Mouse (Mus musculus) midbrain, embryonic 15.5 days (tissue): ENCODE data around the gene Sh2b3. TPM values are rescaled to one million over a fixed set of nuclear protein-coding genes. Genes with fewer than 3 reads are reported as not detected.

Source experiments
- ATAC-seq: fragments of 200-750 bp; cut with Nextera tagmentation; replicated peaks from 2 replicates; pipeline ENCODE4 v1.8.0; 2017; ENCODE audit warnings: moderate TSS enrichment
- H3K27ac ChIP-seq: fragments of 300-500 bp; sonication (generic); 2 replicates; pipeline ENCODE4 v1.5.1; 2015; ENCODE audit warnings: mild to moderate bottlenecking, inconsistent platforms
- H3K27me3 ChIP-seq: fragments of 300-500 bp; sonication (generic); replicated peaks from 2 replicates; pipeline ENCODE4 v1.6.1; 2015; ENCODE audit warnings: inconsistent platforms
- H3K36me3 ChIP-seq: fragments of 300-500 bp; sonication (generic); replicated peaks from 2 replicates; pipeline ENCODE4 v1.6.1; 2015; ENCODE audit warnings: inconsistent platforms
- H3K4me1 ChIP-seq: fragments of 300-500 bp; sonication (generic); 2 replicates; pipeline ENCODE4 v1.6.1; 2015; ENCODE audit warnings: inconsistent platforms
- H3K4me2 ChIP-seq: fragments of 300-500 bp; sonication (generic); 2 replicates; pipeline ENCODE4 v1.6.1; 2015; ENCODE audit warnings: inconsistent platforms, mild to moderate bottlenecking, moderate library complexity
- H3K4me3 ChIP-seq: fragments of 300-500 bp; sonication (generic); 2 replicates; pipeline ENCODE4 v1.5.1; 2015; ENCODE audit warnings: mild to moderate bottlenecking, inconsistent platforms
- H3K9ac ChIP-seq: fragments of 300-500 bp; sonication (generic); 2 replicates; pipeline ENCODE4 v1.6.1; 2015; ENCODE audit warnings: mild to moderate bottlenecking, inconsistent platforms
- H3K9me3 ChIP-seq: fragments of 300-500 bp; sonication (generic); 2 replicates; pipeline ENCODE4 v1.6.1; 2016; ENCODE audit warnings: inconsistent platforms
- WGBS: fragments of 180-500 bp; shearing (Covaris S2); methylation state at CpG from one replicate; pipeline ENCODE4 v1.1.7; 2015; ENCODE audit warnings: mixed read lengths; 5-methylcytosine and 5-hydroxymethylcytosine counted together
- polyA plus RNA-seq: library from polyadenylated mRNA; unstranded; fragments of >200 nt; fragmentation: Nextera tagmentation; extraction: Ambion mirVana; gene quantifications from 2 replicates; pipeline ENCODE4 v1.2.1, GENCODE M21; 2015

Gene Sh2b3
- polyA plus RNA-seq, 1 experiment from 2014 or later = 7.7 TPM

GRCm38 (mm10) chr5:121832376-121833155, 4.9 kb downstream of the Sh2b3 start:
- peaks cover 49% of the 10 kb centered on the region for H3K4me1 ChIP-seq
- no peak overlapping the region for H3K4me2 ChIP-seq
- H3K36me3 ChIP-seq = no peaks in the 10 kb centered on the region
- ATAC-seq = no peak
- H3K4me3 ChIP-seq = no peak overlapping the region
- 75% methylated on average over 6 of the region's 6 CpGs for WGBS
- no peak overlapping the region for H3K27ac ChIP-seq
- peaks cover 30% of the 10 kb centered on the region for H3K27me3 ChIP-seq
- no peak overlapping the region for H3K9ac ChIP-seq
- no peaks in the 10 kb centered on the region for H3K9me3 ChIP-seq

DNA sequence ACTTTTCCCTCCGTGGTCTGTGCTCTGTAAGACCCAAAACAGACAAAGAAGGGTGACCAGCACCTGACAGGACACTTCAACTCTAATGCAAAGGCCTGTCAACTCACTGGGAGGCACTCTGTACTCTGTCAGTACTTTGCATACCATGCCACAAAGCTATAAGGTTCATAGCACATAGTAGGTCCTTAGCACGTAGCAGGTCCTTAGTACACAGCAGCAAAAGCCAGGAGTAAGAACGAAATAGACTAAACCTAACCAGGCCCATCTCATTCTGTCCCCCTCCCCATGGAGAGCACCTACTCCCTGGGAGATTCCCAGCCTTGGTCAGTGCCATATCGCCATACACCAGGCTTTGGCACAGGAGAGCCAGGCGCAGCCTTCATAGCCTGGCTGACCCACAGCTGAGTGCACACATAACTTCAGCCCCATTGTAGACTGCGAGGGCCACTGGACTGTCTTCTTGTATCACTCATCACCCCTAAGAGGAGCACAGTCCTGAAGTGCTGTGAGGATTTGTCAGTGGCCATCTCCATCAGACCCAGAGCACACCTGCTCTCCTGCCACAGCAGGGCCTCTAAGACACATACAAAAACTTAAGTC, 6.3 kb downstream of the Sh2b3 start:
- Histone ChIP-seq H3K9ac (no peak overlapping the region), H3K4me2 (no peak overlapping the region), H3K27me3 (peaks cover 21% of the 10 kb centered on the region), H3K27ac (no peak overlapping the region), H3K36me3 (no peaks in the 10 kb centered on the region), H3K4me3 (no peak overlapping the region), H3K9me3 (no peaks in the 10 kb centered on the region), H3K4me1 (peaks cover 39% of the 10 kb centered on the region)
- no peak for ATAC-seq
- 87% methylated on average over 6 of the region's 6 CpGs for WGBS

DNA sequence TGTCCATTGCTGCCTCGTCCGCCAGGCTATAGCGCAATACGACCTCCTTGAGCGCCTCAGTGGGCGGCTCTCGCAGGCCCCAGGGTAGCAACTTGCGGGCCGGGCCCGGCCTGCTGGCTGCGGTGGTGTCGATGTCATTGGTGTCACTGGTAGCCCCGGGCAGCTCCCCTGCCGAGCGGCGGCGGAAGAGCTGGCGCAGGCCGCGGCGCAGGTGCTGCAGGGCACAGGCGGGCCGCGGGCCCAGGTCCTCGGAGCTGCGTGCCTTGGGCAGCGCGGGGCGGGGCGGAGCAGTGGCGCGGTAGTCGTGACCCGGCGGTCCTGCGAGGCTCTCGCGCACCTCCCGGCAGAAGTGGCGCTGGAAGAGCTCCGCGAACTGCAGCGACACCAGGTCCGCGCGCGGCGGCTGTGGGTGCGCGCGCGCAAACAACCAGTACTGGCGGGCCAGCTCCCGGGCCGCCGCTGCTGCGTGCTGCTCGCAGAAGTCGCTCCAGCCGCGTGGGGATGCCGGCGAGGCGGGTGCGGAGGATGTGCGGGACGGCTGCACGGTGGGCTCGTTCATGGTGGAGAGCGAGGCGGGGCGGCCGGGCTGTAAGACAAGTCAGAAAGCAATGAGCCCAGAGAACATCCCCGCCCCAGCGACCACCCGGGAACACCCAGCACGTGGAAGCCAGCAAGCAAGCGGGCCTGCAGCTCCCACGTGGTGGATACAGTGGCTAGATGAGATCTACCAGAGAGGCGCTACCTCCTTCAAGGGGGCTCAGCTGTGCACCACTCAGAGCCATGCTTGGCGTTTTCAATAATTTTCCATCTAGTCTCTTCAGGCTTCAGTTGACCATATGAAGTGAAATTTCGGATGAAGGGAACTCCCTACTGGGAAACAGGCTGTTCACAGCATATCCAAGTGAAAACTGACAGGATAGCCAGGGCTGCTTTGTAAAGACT, 8.7 kb downstream of the Sh2b3 start:
- H3K36me3 ChIP-seq = no peaks in the 10 kb centered on the region
- no peak overlapping the region for H3K27ac ChIP-seq
- H3K9ac ChIP-seq = peak overlapping the region; percentile 42
- peak overlapping the region; percentile 77 for H3K4me2 ChIP-seq
- H3K4me3 ChIP-seq = peak overlapping the region; percentile 45
- H3K27me3 ChIP-seq = peaks cover 10% of the 10 kb centered on the region
- peaks cover 24% of the 10 kb centered on the region for H3K4me1 ChIP-seq
- WGBS = 5% methylated on average over 73 of the region's 82 CpGs
- H3K9me3 ChIP-seq = no peaks in the 10 kb centered on the region
- peak; percentile 67 for ATAC-seq

DNA sequence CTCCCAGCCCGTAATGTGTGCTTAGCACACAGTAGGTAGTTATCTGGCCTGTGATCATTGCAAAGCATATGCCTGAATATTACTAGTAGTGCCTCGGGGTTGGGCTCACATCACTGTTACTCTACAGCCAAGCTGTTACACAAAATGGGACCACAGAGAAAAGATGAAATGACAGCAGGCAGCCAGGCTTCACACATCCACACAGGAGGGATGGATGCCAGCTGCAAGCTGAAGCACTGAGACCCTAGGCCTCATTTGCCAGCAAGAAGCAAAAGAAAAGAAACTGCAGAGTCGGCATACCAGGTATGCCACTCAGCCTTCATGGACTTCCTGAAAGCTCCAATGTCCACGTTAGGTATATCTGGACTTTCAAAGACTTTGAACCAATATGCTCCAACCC, 9.6 kb downstream of the Sh2b3 start:
- Histone ChIP-seq H3K4me2 (peak overlapping the region; percentile 77), H3K27ac (no peak overlapping the region)
- ATAC-seq = no peak

GRCm38 (mm10) chr5:121825606-121826005, 11.8 kb downstream of the Sh2b3 start:
- H3K4me2 ChIP-seq = no peak overlapping the region
- no peaks in the 10 kb centered on the region for H3K9me3 ChIP-seq
- peaks cover 16% of the 10 kb centered on the region for H3K4me1 ChIP-seq
- peaks cover 6% of the 10 kb centered on the region; the same call in 1 of the 2 replicates for H3K27me3 ChIP-seq
- H3K9ac ChIP-seq = no peak overlapping the region
- peaks cover under 1% of the 10 kb centered on the region; the same call in 1 of the 2 replicates for H3K36me3 ChIP-seq
- no peak for ATAC-seq
- no peak overlapping the region for H3K4me3 ChIP-seq
- no peak overlapping the region for H3K27ac ChIP-seq
- 89% methylated on average over 3 of the region's 3 CpGs for whole genome bisulfite sequencing

More for the DNA sequence above, 9.6 kb downstream of the Sh2b3 start:
- no peak overlapping the region for H3K4me3 ChIP-seq
- no peaks in the 10 kb centered on the region for H3K36me3 ChIP-seq
- 76% methylated on average over 4 of the region's 4 CpGs for WGBS
- H3K4me1 ChIP-seq = peaks cover 19% of the 10 kb centered on the region
- H3K9me3 ChIP-seq = no peaks in the 10 kb centered on the region
- no peak overlapping the region for H3K9ac ChIP-seq
- H3K27me3 ChIP-seq = peaks cover 10% of the 10 kb centered on the region

DNA sequence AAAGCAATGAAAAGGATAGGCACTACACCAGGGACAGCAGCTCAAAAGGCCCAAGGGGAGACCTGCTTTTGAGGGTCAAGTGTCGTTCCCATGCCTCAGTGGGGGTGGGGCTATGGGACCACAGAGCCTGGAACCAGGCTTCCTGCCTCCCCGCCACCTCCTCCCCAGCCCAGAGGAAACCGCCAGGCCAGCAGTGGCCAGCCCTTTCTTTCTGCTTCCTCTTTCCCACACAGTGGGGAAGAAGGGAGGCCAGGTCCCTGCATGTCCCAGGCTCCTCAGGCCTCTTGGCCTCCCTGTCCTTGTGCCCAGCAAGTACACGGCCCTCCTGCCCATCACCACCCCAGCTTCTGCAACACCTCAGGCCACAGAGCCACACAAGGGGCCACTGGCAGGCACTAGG, 13.3 kb downstream of the Sh2b3 start:
- H3K27ac ChIP-seq = peak overlapping the region; percentile 49

DNA sequence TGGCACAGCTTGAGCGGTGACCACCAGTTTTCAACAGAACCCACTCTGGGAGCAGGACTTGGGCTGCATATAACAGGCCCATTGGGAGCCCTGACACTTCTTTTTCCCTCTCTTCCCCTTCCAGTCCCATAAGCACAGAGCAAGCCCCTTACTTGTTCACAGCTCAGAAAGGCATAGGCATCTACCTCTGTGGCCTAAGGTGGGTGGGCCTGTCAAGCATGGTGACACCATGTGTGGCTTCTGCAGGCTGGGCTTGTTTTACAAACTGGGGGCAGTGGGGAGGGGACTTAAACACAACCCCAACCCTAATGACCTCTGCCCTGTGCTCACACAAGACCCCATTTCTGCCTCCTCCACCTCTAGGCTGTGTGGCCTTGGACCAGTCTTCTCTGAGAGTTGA, 13.8 kb downstream of the Sh2b3 start:
- no peaks in the 10 kb centered on the region for H3K27me3 ChIP-seq
- H3K4me3 ChIP-seq = no peak overlapping the region
- peaks cover 10% of the 10 kb centered on the region; the same call in 1 of the 2 replicates for H3K36me3 ChIP-seq
- no peak overlapping the region for H3K27ac ChIP-seq
- H3K9me3 ChIP-seq = no peaks in the 10 kb centered on the region
- 93% methylated on average over 1 of the region's 1 CpGs for WGBS
- no peak for ATAC-seq
- peaks cover 5% of the 10 kb centered on the region for H3K4me1 ChIP-seq
- H3K9ac ChIP-seq = no peak overlapping the region
- no peak overlapping the region for H3K4me2 ChIP-seq

More for the DNA sequence above, 13.3 kb downstream of the Sh2b3 start:
- Histone ChIP-seq H3K4me1 (peaks cover 10% of the 10 kb centered on the region), H3K36me3 (peaks cover 7% of the 10 kb centered on the region; the same call in 1 of the 2 replicates), H3K4me2 (no peak overlapping the region), H3K4me3 (no peak overlapping the region), H3K27me3 (no peaks in the 10 kb centered on the region), H3K9ac (no peak overlapping the region), H3K9me3 (no peaks in the 10 kb centered on the region)
- 57% methylated on average over 4 of the region's 4 CpGs for WGBS
- no peak for ATAC-seq

DNA sequence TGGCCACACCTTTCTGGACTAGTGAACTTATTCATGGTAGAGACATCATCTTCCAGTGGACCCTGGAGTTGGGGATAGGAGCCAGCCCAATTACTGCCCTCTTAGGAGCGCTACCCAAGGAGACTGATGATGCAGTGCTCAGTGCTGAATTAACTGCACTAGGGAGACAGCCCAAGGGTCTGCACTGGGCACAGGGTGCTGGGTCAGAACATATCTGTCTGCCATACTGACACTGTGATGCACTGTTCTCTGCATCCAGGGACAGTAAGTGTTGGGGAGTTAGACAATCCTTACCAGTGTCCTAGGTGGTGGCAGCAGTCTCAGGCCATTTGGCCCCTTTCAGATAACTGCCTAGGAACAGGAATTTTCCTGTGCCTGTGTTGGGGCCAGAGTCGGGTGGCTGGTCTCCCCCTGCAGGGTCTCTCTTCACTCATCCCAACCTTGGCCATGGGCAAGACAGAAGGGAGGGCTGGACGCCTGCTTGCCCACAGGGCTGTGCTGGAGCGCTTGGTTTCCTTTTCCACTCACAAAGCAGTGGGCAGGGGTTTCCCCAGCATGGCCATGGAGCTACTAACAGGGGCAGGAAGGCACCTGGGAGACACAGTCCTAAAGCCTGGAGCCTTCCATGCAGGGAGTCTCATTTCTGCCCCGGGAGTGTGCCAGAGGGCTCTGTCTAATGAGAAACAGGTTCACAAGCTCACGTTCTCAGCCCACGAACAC, 14.5 kb downstream of the Sh2b3 start:
- H3K27ac ChIP-seq = no peak overlapping the region
- H3K9me3 ChIP-seq = no peaks in the 10 kb centered on the region
- no peaks in the 10 kb centered on the region for H3K4me1 ChIP-seq
- no peak overlapping the region for H3K4me3 ChIP-seq
- no peak for ATAC-seq
- H3K36me3 ChIP-seq = peaks cover 16% of the 10 kb centered on the region
- H3K4me2 ChIP-seq = no peak overlapping the region
- no peaks in the 10 kb centered on the region for H3K27me3 ChIP-seq
- no peak overlapping the region for H3K9ac ChIP-seq
- 79% methylated on average over 7 of the region's 7 CpGs for WGBS

- Histone ChIP-seq H3K4me3 (no peak overlapping the region), H3K27me3 (no peaks in the 10 kb centered on the region), H3K9me3 (no peaks in the 10 kb centered on the region), H3K4me1 (no peaks in the 10 kb centered on the region), H3K27ac (no peak overlapping the region), H3K9ac (no peak overlapping the region), H3K36me3 (peaks cover 27% of the 10 kb centered on the region), H3K4me2 (no peak overlapping the region)
- ATAC-seq = no peak
- 83% methylated on average over 5 of the region's 5 CpGs for WGBS
Observed at GRCm38 (mm10) chr5:121821552-121821951, 15.9 kb downstream of the Sh2b3 start.

- H3K4me2 ChIP-seq = no peak overlapping the region
- H3K9ac ChIP-seq = no peak overlapping the region
- peaks cover 27% of the 10 kb centered on the region for H3K36me3 ChIP-seq
- no peak overlapping the region for H3K27ac ChIP-seq
- 85% methylated on average over 5 of the region's 5 CpGs for WGBS
- no peaks in the 10 kb centered on the region for H3K4me1 ChIP-seq
- no peak overlapping the region for H3K4me3 ChIP-seq
- ATAC-seq = no peak
- no peaks in the 10 kb centered on the region for H3K9me3 ChIP-seq
- no peaks in the 10 kb centered on the region for H3K27me3 ChIP-seq
Observed at GRCm38 (mm10) chr5:121821116-121821515, 16.3 kb downstream of the Sh2b3 start.

GRCm38 (mm10) chr5:121820657-121821056, 16.8 kb downstream of the Sh2b3 start:
- Histone ChIP-seq H3K9me3 (no peaks in the 10 kb centered on the region), H3K27me3 (no peaks in the 10 kb centered on the region), H3K4me3 (no peak overlapping the region), H3K4me2 (no peak overlapping the region), H3K36me3 (peaks cover 27% of the 10 kb centered on the region), H3K4me1 (no peaks in the 10 kb centered on the region), H3K9ac (no peak overlapping the region), H3K27ac (no peak overlapping the region)
- no peak for ATAC-seq
- 91% methylated on average over 3 of the region's 3 CpGs for WGBS
